Mouse (Mus musculus): ENCODE measurements around the gene Lrba. TPM values are rescaled to one million over a fixed set of nuclear protein-coding genes. Genes with fewer than 3 reads are reported as not detected.

The Lrba gene
- total and polyA plus RNA-seq, 2 experiments from 2014 or later: 1.6 to 22.0 TPM

GRCm38 (mm10) chr3:86693553-86693952 lies 469.1 kb downstream of the Lrba start:
- Histone ChIP-seq H3K27ac (ENCODE audit: low read depth) (no peak overlapping the region), H3K4me2 (ENCODE audit: low read depth, low read length) (no peak overlapping the region), H3K9me3 (replicated peaks; ENCODE audit: control insufficient read depth, low read length) (no peaks in the 10 kb centered on the region), H3K9ac (replicated peaks; ENCODE audit: low read depth, low read length) (no peak overlapping the region), H3K4me3 (ENCODE audit: low read depth, low read length) (no peak overlapping the region), H3K4me1 (ENCODE audit: control insufficient read depth, insufficient read depth) (peaks cover 3% of the 10 kb centered on the region; the same call in 1 of the 2 replicates), H3K27me3 (ENCODE audit: control insufficient read depth, insufficient read depth, low read length) (peaks cover 15% of the 10 kb centered on the region), H3K36me3 (replicated peaks; ENCODE audit: control insufficient read depth, insufficient read depth, low read length) (no peaks in the 10 kb centered on the region)
- DNase-seq (ENCODE audit: low spot score) (no peak), ATAC-seq (ENCODE audit: insufficient read depth, low read depth) (no peak)
- 62% methylated on average over 7 of the region's 7 CpGs for WGBS
- TF ChIP-seq CTCF (IDR thresholded peaks at IDR 0.05; ENCODE audit: low read depth) (no peak), EP300 (IDR thresholded peaks at IDR 0.05; ENCODE audit: low read depth) (no peak)

GRCm38 (mm10) chr3:86698947-86699346 lies 474.5 kb downstream of the Lrba start:
- WGBS: 70% methylated on average over 2 of the region's 2 CpGs
- Histone ChIP-seq H3K27ac (ENCODE audit: low read depth) (no peak overlapping the region), H3K27me3 (ENCODE audit: control insufficient read depth, insufficient read depth, low read length) (no peaks in the 10 kb centered on the region), H3K4me2 (ENCODE audit: low read depth, low read length) (no peak overlapping the region), H3K9ac (replicated peaks; ENCODE audit: low read depth, low read length) (no peak overlapping the region), H3K4me1 (ENCODE audit: control insufficient read depth, insufficient read depth) (no peaks in the 10 kb centered on the region), H3K9me3 (replicated peaks; ENCODE audit: control insufficient read depth, low read length) (no peaks in the 10 kb centered on the region), H3K36me3 (replicated peaks; ENCODE audit: control insufficient read depth, insufficient read depth, low read length) (no peaks in the 10 kb centered on the region), H3K4me3 (ENCODE audit: low read depth, low read length) (no peak overlapping the region)
- DNase-seq (ENCODE audit: low spot score) (no peak), ATAC-seq (ENCODE audit: insufficient read depth, low read depth) (no peak)
- TF ChIP-seq EP300 (IDR thresholded peaks at IDR 0.05; ENCODE audit: low read depth) (no peak), CTCF (IDR thresholded peaks at IDR 0.05; ENCODE audit: low read depth) (no peak)

GRCm38 (mm10) chr3:86701163-86701563 lies 476.7 kb downstream of the Lrba start:
- Histone ChIP-seq H3K9me3 (replicated peaks; ENCODE audit: control insufficient read depth, low read length) (no peaks in the 10 kb centered on the region), H3K27ac (ENCODE audit: low read depth) (no peak overlapping the region), H3K36me3 (replicated peaks; ENCODE audit: control insufficient read depth, insufficient read depth, low read length) (no peaks in the 10 kb centered on the region), H3K9ac (replicated peaks; ENCODE audit: low read depth, low read length) (no peak overlapping the region), H3K4me2 (ENCODE audit: low read depth, low read length) (no peak overlapping the region), H3K27me3 (ENCODE audit: control insufficient read depth, insufficient read depth, low read length) (no peaks in the 10 kb centered on the region), H3K4me3 (ENCODE audit: low read depth, low read length) (no peak overlapping the region), H3K4me1 (ENCODE audit: control insufficient read depth, insufficient read depth) (no peaks in the 10 kb centered on the region)
- no peak for DNase-seq (ENCODE audit: low spot score)
- no peak for ATAC-seq (ENCODE audit: insufficient read depth, low read depth)
- TF ChIP-seq EP300 (IDR thresholded peaks at IDR 0.05; ENCODE audit: low read depth): no peak
- TF ChIP-seq CTCF (IDR thresholded peaks at IDR 0.05; ENCODE audit: low read depth): no peak
- WGBS: 15% methylated on average over 1 of the region's 1 CpGs

GRCm38 (mm10) chr3:86709472-86709871 lies 485.0 kb downstream of the Lrba start:
- WGBS: 49% methylated on average over 4 of the region's 4 CpGs
- TF ChIP-seq EP300 (IDR thresholded peaks at IDR 0.05; ENCODE audit: low read depth) (no peak), CTCF (IDR thresholded peaks at IDR 0.05; ENCODE audit: low read depth) (no peak)
- Histone ChIP-seq H3K27me3 (ENCODE audit: control insufficient read depth, insufficient read depth, low read length) (no peaks in the 10 kb centered on the region), H3K4me1 (ENCODE audit: control insufficient read depth, insufficient read depth) (no peaks in the 10 kb centered on the region), H3K36me3 (replicated peaks; ENCODE audit: control insufficient read depth, insufficient read depth, low read length) (no peaks in the 10 kb centered on the region), H3K9me3 (replicated peaks; ENCODE audit: control insufficient read depth, low read length) (no peaks in the 10 kb centered on the region), H3K27ac (ENCODE audit: low read depth) (no peak overlapping the region), H3K9ac (replicated peaks; ENCODE audit: low read depth, low read length) (no peak overlapping the region), H3K4me3 (ENCODE audit: low read depth, low read length) (no peak overlapping the region), H3K4me2 (ENCODE audit: low read depth, low read length) (no peak overlapping the region)
- DNase-seq (ENCODE audit: low spot score) (no peak), ATAC-seq (ENCODE audit: insufficient read depth, low read depth) (no peak)

GRCm38 (mm10) chr3:86711530-86711929 lies 487.1 kb downstream of the Lrba start:
- Histone ChIP-seq H3K9me3 (replicated peaks; ENCODE audit: control insufficient read depth, low read length) (no peaks in the 10 kb centered on the region), H3K27ac (ENCODE audit: low read depth) (no peak overlapping the region), H3K27me3 (ENCODE audit: control insufficient read depth, insufficient read depth, low read length) (no peaks in the 10 kb centered on the region), H3K4me1 (ENCODE audit: control insufficient read depth, insufficient read depth) (no peaks in the 10 kb centered on the region), H3K4me3 (ENCODE audit: low read depth, low read length) (no peak overlapping the region), H3K36me3 (replicated peaks; ENCODE audit: control insufficient read depth, insufficient read depth, low read length) (no peaks in the 10 kb centered on the region), H3K9ac (replicated peaks; ENCODE audit: low read depth, low read length) (no peak overlapping the region), H3K4me2 (ENCODE audit: low read depth, low read length) (no peak overlapping the region)
- TF ChIP-seq EP300 (IDR thresholded peaks at IDR 0.05; ENCODE audit: low read depth): no peak
- no peak for TF ChIP-seq CTCF (IDR thresholded peaks at IDR 0.05; ENCODE audit: low read depth)
- DNase-seq (ENCODE audit: low spot score) (no peak), ATAC-seq (ENCODE audit: insufficient read depth, low read depth) (no peak)
- WGBS: 49% methylated on average over 1 of the region's 1 CpGs

- no peak for TF ChIP-seq CTCF (IDR thresholded peaks at IDR 0.05; ENCODE audit: low read depth)
- TF ChIP-seq EP300 (IDR thresholded peaks at IDR 0.05; ENCODE audit: low read depth): no peak
- H3K4me3 ChIP-seq (ENCODE audit: low read depth, low read length): no peak overlapping the region
- DNase-seq (ENCODE audit: low spot score) (no peak), ATAC-seq (ENCODE audit: insufficient read depth, low read depth) (no peak)
- no peak overlapping the region for H3K9ac ChIP-seq (replicated peaks; ENCODE audit: low read depth, low read length)
- H3K27me3 ChIP-seq (ENCODE audit: control insufficient read depth, insufficient read depth, low read length): no peaks in the 10 kb centered on the region
- H3K4me1 ChIP-seq (ENCODE audit: control insufficient read depth, insufficient read depth): no peaks in the 10 kb centered on the region
- 78% methylated on average over 3 of the region's 3 CpGs for WGBS
- H3K36me3 ChIP-seq (replicated peaks; ENCODE audit: control insufficient read depth, insufficient read depth, low read length): no peaks in the 10 kb centered on the region
- H3K27ac ChIP-seq (ENCODE audit: low read depth): no peak overlapping the region
- no peaks in the 10 kb centered on the region for H3K9me3 ChIP-seq (replicated peaks; ENCODE audit: control insufficient read depth, low read length)
- H3K4me2 ChIP-seq (ENCODE audit: low read depth, low read length): no peak overlapping the region
Measured at GRCm38 (mm10) chr3:86712758-86713157, 488.3 kb downstream of the Lrba start.

Measured in heart, postnatal 0 days (tissue).